Mouse (Mus musculus) cerebellum, adult 8-10 months (tissue): ENCODE measurements around the gene Zdhhc18.

Experiments used
- DNase-seq: peaks from one replicate; pipeline ENCODE4 v3.0.0; 2022

Gene Zdhhc18

GRCm38 (mm10) chr4:133649989-133650699 is at the start of gene Zdhhc18:
Gene Zdhhc18, minus strand, starts transcription at chr4:133650154.
- DNase-seq: peak; percentile 74

DNA sequence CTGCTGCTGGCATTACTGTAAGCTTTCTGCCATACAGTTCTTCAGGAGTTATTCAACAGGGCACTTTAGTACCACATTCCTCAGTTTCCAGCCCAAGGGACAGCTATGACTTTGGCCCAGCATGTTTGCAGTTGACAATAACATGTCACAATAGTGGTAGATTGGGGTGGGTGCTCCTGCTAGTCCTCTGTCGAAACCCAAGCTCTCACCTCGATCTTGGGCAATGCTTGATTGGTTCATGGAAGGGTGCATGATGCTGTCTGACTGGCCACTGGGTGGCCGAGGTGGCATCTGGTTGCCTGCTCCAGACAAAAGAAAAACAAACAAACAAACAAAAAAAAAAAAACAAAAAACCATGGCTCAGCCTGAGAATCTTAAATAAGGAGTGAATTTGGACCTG is 45.4 kb upstream of the Zdhhc18 start:
- DNase-seq: no peak

GRCm38 (mm10) chr4:133690252-133690651 is 40.3 kb upstream of the Zdhhc18 start:
- DNase-seq: no peak

- DNase-seq: no peak
Observed at GRCm38 (mm10) chr4:133688417-133689067, 38.6 kb upstream of the Zdhhc18 start.

- DNase-seq: no peak
Observed at GRCm38 (mm10) chr4:133687126-133687525, 37.2 kb upstream of the Zdhhc18 start.

DNA sequence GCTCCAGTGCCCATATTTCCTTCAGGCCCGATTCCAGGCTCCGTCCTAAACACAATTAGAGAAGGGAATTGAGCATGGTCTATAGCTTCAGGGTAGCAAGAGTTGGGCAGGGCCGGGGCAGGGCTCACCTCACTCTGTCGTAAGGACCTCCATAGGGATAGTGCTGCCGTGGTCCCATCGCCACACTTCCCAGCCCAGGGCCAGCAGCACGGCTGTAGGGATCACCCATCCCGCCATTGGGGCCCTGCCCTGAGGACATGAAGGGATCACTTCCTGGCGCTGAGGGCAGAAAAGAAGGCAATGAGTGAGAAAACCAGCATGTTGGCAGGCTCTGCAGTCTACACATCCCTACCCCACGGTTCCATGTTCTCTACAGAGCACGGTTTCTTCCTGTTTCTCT is 36.6 kb upstream of the Zdhhc18 start:
- no peak for DNase-seq

- DNase-seq: peak; percentile 32
Observed at GRCm38 (mm10) chr4:133680206-133680786, 30.3 kb upstream of the Zdhhc18 start.

GRCm38 (mm10) chr4:133679629-133680028 is 29.7 kb upstream of the Zdhhc18 start:
- no peak for DNase-seq

- no peak for DNase-seq
Observed at GRCm38 (mm10) chr4:133677266-133677665, 27.3 kb upstream of the Zdhhc18 start.

DNA sequence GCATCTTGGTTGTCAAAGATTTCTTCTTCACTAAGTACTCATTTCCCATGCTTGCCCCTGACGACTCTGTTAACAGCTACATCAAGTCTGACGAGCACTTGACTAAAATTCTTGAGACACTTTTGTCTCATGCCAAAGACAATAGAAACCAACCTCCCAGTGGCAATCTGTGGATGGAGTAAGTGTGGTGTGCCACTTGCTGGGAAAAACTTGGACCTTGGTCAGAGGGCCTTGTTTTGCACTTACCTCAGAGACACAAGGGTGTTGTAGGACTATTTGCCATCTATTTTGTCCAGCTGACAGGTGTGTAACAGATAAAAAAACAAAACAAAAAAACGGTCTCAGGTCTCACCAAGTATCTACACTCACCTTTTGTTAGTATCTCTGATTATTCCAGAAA is 26.2 kb upstream of the Zdhhc18 start:
- no peak for DNase-seq

DNA sequence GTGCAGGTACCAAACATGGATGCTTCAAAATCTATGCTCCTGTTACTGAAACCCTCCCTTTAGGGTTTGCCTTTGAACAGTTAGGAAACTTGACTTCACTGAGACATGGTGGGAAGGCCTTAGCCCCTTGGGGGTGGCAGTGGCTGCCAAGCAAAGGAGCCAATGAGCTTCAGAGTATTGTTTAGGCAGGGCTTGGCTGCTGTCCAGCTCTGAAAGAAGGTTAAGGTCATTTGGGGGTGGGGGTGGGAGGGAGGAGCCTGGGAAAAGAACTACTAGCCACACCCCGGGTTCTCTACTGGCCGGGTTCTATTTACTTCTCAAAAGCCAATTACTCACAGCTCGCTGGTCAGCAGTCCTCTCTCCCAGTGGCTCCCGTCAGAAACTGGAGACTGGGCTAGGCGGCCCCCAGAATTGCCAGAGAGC is 25.7 kb upstream of the Zdhhc18 start:
- DNase-seq: no peak

DNA sequence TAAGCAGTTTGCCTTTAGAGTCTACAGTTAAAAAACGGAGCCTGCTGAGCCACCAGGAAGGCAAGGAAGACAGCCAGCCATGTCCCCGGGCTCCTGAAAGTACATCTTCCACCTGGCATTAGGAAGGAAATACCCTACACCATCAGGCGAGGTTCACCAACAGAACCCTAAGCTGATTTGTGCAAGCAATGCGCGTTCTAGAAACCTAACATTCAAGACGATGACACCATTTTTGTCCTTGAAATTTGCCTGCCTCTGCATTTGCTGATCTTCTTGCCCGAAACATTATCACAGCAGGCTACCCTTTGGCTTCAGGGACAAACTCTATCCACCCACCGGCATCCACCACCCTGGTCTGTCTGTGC is 24.4 kb upstream of the Zdhhc18 start:
- DNase-seq: no peak

- no peak for DNase-seq
Observed at GRCm38 (mm10) chr4:133673666-133674330, 23.8 kb upstream of the Zdhhc18 start.

- DNase-seq: no peak
Observed at GRCm38 (mm10) chr4:133672845-133673647, 23.1 kb upstream of the Zdhhc18 start.

DNA sequence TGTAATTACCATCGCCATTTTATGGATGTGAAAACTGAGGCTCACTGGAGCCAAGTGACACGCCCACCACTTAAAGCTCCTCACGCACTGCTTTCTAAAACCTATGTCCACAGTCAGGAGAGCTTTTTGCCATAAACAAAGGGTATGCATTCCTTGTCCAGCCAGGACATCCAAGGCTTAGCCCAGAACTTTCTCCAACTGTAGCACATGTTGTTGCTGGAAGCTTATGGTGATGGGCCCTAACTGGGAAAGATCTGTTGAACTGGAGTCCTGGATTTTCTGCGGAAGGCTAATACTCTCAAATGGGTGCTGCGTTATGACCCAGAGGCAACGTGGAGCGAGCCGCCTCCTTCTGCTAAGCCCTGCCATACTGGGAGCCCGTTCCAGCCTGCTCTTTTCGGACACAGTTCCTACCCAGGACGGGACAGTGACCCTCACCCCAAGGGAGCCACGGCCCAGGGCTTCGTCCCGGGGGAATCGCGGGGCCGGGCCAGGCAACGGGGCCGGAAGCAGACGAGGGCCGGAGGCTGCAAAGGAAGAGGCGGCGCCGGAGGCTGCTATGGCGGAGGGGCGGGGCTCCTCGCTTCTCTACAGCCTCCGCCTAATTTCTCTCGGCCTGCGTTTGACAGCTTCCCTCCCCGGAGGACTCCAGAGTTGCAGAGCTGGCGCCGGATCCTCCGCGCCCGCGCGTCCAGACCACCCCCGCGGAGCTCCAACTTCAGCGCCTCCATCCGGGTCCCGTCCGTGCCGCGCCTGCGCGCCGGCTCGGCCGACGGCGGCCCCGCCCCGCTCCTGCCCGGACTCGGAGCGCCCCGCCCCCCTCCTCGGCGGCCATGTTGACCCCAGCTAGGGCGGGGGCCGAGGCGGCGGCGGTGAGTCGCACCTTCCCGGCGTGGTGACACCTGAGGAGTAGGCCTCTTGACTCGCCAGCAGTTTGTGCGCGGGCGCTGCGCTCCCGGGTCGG is 22.2 kb upstream of the Zdhhc18 start, which contains the start of gene Pigv:
Gene Pigv, minus strand, starts transcription at position 767 of the 964 bp plus-strand sequence.
- DNase-seq: peak; percentile 96

DNA sequence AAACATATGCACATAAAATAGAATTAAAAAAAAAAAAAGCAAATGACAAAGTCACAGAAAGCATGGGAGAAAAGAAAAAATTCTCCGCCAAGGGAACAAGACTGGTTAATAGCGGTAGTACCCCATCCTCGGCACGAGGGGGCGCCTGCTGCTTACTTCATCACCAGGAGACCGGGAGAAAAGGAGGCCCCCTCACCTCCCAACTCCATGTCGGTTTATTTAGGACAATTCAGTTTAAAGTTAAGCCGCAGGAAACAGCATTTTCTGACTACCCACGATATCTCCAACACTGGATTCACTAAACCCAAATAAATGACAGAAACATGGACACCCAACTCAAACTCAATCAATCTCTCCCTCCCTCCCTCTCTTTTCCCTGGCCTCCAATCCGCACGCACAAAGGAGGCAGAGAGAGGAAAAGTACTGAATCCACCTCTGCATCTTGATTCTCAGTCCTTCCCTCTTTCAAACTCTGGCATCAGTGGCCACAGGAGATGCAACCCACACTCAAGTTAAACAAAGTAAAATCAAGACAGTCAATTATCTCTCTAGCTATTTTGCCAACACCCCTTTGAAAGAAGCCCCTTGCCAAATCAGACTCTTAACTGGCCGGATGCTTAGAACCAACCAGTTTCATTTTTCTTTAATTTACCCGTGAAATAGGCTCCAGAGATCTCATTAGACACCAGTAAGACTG is 21.4 kb upstream of the Zdhhc18 start:
- peak; percentile 86 for DNase-seq

- no peak for DNase-seq
Observed at GRCm38 (mm10) chr4:133669652-133670210, 19.8 kb upstream of the Zdhhc18 start.

DNA sequence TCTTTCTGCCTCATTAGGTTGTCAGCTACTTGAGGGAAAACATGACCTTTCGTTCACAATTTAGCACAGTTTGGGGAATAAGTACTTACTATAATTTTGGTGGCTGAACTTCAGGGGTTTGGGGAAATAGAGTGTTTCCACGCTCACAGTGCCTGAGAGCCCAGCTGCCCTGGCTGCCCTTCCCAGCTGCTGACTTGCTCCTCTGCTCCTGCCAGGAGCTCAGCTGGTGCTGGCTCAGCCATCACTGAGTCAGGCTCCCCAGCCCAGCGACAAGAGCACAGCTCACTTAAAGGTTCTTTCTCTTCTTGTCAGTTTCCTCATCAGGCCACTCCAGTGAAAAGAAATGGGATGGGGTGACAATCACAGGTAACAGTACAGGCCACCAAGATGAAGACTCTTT is 18.6 kb upstream of the Zdhhc18 start:
- no peak for DNase-seq

GRCm38 (mm10) chr4:133666199-133666598 is 16.2 kb upstream of the Zdhhc18 start:
- no peak for DNase-seq

DNA sequence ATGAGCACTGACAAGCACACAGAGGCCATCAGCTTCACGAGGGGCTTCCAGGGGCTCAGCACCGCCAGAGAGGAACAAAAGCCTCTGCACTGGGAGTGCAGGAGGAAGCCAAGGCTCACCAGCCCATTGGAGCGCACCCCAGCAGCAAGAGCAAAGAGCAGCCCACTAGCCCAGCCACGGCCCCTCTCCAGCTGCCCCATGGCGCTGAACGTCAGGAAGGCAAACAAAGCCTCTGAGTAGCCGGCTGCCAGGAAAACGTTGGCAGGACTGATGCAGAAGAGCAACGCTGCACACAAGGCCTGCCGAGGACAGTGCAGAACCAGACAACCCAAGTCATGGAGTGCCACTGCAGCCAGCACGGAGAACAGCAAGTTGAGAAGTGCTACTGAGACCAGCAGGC is 15.2 kb upstream of the Zdhhc18 start:
- DNase-seq: no peak

GRCm38 (mm10) chr4:133662945-133663344 is 13.0 kb upstream of the Zdhhc18 start:
- DNase-seq: no peak
